Mouse (Mus musculus) lung, postnatal 36 days (tissue): ENCODE measurements around the gene Dcaf10.

Experiments used
- DNase-seq: peaks from one replicate; pipeline ENCODE4 v3.0.0; 2022; ENCODE audit warnings: mixed read lengths

Gene Dcaf10

DNA sequence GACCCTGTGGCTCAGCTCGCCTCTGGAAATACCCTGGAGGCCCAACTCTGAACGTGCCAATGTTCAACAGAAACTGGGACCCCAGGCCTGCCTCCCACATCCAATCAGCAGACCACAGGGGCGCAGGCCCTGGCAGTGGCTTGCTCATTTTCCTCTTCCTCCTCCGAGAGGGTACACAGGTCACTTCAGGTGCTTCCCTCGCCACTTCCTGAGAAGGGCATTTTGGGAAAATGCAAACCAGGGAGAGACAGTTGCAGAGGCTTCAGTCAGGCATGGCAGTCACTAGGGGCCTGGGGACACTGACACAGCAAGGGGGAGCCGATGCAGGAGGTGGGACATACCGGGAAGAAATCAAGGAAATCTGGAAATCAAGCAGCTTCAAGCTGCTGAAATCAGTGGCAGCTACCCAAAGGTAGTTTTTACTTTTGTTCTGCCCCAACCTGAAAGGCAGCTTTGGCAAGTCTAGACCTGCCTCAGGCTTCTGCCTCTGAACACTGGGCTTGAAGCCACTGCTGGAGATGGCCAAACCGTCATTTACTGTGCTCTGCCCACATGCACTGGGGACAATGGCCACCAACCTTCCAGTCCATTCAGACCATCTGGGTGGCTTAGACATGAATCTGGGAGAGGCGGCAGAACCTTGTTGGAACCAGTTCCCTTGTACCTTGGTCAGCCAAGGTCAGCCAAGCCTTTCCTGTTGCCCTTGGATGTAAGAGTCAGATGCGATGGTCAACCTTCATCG, 79.8 kb downstream of the Dcaf10 start:
- DNase-seq = no peak

DNA sequence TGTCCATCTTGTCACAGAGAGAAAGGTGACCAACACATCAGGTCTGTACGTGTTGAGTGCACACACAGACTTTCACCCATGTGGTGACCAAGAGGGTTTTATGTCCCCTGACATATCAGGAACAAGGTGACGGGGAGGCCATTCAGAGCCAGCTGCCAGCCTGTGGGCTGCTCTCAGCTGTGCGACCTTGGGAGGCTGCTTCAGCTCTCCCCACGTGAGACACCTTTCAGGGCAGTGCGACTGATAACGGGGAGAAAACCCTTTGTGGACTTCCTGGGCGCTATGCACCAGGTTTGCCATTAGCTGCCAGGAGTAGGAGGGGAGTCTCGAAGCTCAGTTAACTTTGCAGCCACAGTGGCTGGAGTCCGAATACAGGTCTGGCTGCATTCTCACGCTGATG, 80.7 kb downstream of the Dcaf10 start:
- DNase-seq = no peak

DNA sequence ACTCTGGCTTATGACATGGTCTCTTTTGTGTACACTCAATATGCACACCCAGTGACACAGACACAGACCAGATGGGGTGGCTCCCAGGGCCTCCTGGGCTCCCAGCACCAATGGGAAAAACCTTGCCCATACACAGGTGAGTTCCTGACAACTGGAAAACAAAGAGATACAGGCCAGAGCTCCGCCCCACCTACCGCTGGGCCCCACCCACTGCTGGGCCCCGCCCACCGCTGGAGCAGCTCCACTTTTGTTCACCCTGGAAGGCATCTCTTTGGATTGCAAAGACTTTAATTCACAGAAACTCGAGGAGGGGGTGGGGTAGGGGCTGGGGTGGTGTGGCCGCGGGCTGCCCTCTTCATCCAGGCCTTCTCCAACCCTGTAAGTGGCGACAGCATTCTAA, 81.5 kb downstream of the Dcaf10 start:
- peak; percentile 40 for DNase-seq

DNA sequence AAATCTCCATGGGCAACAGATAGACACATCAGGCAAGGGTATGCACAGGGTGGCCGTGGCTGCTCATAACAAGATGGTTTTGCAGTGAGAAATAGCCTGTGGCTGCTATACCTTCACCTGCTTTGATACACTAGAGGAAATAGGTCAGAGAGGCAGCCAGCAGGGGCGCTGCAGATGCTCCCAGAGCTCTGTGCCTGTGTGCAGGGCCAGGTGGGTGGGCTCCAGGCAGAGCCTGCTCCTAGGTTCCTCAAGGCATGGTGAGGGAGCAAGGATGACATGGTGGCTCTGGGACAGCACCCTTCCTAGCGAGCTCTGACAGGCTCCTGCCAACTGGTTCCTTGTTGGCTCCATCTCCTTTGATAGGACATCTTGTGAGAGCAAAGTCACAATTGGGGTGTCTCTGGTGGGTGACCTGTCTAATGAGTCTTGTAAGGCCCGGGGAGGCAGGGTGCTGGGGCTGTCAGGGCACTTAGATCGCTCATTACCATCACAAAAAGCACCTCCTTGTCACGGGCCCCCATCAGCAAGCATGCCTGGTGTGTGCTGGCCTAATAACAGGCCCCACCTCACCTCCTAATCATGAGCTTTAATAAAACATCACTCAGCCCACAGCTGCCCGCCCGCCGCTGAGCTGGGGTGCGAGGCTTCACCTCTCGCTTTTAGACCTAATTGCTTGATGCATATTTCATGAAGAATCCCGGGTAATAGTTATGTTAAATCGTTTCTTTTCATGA, 85.0 kb downstream of the Dcaf10 start:
- peak; percentile 43 for DNase-seq
